Mouse (Mus musculus) heart, adult 8-10 months (tissue): ENCODE results near the gene Cldn3. TPM values are rescaled to one million over a fixed set of nuclear protein-coding genes. Genes with fewer than 3 reads are reported as not detected.

ENCODE experiments used
- DNase-seq: peaks from one replicate; pipeline ENCODE4 v3.0.0; 2022; ENCODE audit warnings: low spot score
- total RNA-seq, 4 experiments: library from RNA; stranded (reverse); gene quantifications; 2 replicates each; pipeline ENCODE4 v1.2.4; 2022

Gene Cldn3
- total RNA-seq, 4 experiments from 2014 or later = 0.28 TPM; not detected in 3

DNA sequence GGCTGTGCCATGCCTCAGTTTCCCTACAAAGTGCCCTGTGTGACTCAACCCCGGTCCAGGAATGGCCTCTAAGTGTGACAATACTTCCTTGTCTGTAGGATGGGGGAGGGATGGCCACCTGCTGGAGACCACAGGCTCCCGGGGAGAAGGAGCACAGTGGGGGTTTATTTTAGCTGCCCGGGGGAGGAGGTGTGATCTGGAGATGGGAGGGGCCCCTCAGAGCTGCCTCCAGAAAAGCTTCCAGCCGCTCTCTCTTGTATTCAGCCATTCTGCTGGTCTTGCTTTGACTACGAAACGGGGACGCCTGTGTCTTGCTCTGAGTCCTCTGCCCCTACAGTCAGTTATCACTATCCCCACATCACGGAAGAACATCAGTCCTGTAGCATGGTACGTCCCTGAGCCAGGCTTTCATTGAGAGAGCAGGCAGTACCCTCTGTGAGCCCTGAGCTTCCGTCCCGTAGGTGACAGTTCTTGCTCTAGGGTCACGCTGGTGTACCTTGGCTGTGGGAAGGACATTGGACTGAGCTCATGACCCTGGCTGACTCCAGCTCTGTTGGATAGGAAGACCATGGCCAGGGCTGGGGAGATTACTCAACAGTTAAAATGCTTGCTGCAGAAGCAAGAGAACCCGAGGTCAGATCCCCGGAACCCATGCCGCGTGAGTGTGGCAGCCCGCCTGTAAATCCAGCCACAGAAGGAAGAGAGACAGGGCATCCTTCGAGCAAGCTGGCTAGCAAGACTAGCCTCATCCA lies 49.8 kb downstream of the Cldn3 start:
- DNase-seq = no peak

Other genes with a start within 250 kb of the Cldn3 start
- 10 to 100 TPM; 14.7 to 26.2 (median 17.6) TPM for gene Eln, start 238.9 kb upstream of the Cldn3 start, total RNA-seq
- not detected for gene Tmem270, start 79.5 kb upstream of the Cldn3 start, total RNA-seq
- not detected for gene Cldn13, start 70.7 kb upstream of the Cldn3 start, total RNA-seq
- gene Mettl27, start 53.8 kb upstream of the Cldn3 start, total RNA-seq = 10 to 100 TPM in 1 of 4 experiments, 1 to 10 TPM in 3; 6.3 to 11.9 (median 7.9) TPM
- gene Cldn4, start 39.3 kb upstream of the Cldn3 start, total RNA-seq = not detected
- gene Abhd11, start 22.9 kb downstream of the Cldn3 start, total RNA-seq = 10 to 100 TPM; 67.0 to 71.0 (median 70.2) TPM
- gene Stx1a, start 37.3 kb downstream of the Cldn3 start, total RNA-seq = 1 to 10 TPM in 3 of 4 experiments, under 1 TPM in 1; 0.88 to 2.4 (median 1.2) TPM
- 10 to 100 TPM; 43.8 to 49.3 (median 45.5) TPM for gene Dnajc30, start 78.0 kb downstream of the Cldn3 start, total RNA-seq
- gene Bud23, start 78.7 kb downstream of the Cldn3 start, total RNA-seq = 10 to 100 TPM; 18.0 to 31.3 (median 23.7) TPM
- under 1 TPM; 0.37 to 0.57 (median 0.47) TPM for gene Vps37d, start 92.1 kb downstream of the Cldn3 start, total RNA-seq
- gene Mlxipl, start 103.7 kb downstream of the Cldn3 start, total RNA-seq = 10 to 100 TPM; 18.0 to 39.9 (median 21.3) TPM
- gene Tbl2, start 163.4 kb downstream of the Cldn3 start, total RNA-seq = 10 to 100 TPM in 3 of 4 experiments, 1 to 10 TPM in 1; 9.6 to 14.0 (median 10.7) TPM
- gene Bcl7b, start 182.1 kb downstream of the Cldn3 start, total RNA-seq = 10 to 100 TPM; 39.8 to 47.6 (median 44.6) TPM
- gene Baz1b, start 201.1 kb downstream of the Cldn3 start, total RNA-seq = 10 to 100 TPM; 40.4 to 48.7 (median 43.6) TPM